Mouse (Mus musculus) heart, embryonic 11.5 days (tissue): ENCODE data around the gene Fam117a. TPM values are rescaled to one million over a fixed set of nuclear protein-coding genes. Genes with fewer than 3 reads are reported as not detected.

Experiments used
- ATAC-seq: fragments of 200-750 bp; cut with Nextera tagmentation; replicated peaks from 2 replicates; pipeline ENCODE4 v1.8.0; 2017; ENCODE audit warnings: moderate library complexity; ENCODE audit not compliant: insufficient number of reproducible peaks, low FRiP score, low TSS enrichment
- H3K27ac ChIP-seq: fragments of 300-500 bp; sonication (generic); 2 replicates; pipeline ENCODE4 v1.5.1; 2014; ENCODE audit warnings: mild to moderate bottlenecking, low read depth, low read length
- H3K27me3 ChIP-seq: fragments of 300-500 bp; sonication (generic); 2 replicates; pipeline ENCODE4 v1.6.1; 2014; ENCODE audit warnings: mild to moderate bottlenecking, low read length, mixed read lengths; ENCODE audit not compliant: control insufficient read depth, insufficient read depth
- H3K36me3 ChIP-seq: fragments of 300-500 bp; sonication (generic); 2 replicates; pipeline ENCODE4 v1.6.1; 2014; ENCODE audit warnings: mild to moderate bottlenecking, low read length, moderate library complexity, mixed read lengths; ENCODE audit not compliant: control insufficient read depth, insufficient read depth
- H3K4me1 ChIP-seq: fragments of 300-500 bp; sonication (generic); 2 replicates; pipeline ENCODE4 v1.6.1; 2014; ENCODE audit warnings: low read length; ENCODE audit not compliant: control insufficient read depth, insufficient read depth
- H3K4me2 ChIP-seq: fragments of 300-500 bp; sonication (generic); 2 replicates; pipeline ENCODE4 v1.6.1; 2014; ENCODE audit warnings: mild to moderate bottlenecking, moderate library complexity
- H3K4me3 ChIP-seq: fragments of 300-500 bp; sonication (generic); 2 replicates; pipeline ENCODE4 v1.5.1; 2014; ENCODE audit warnings: low read depth, low read length
- H3K9ac ChIP-seq: fragments of 300-500 bp; sonication (generic); 2 replicates; pipeline ENCODE4 v1.6.1; 2014; ENCODE audit warnings: mild to moderate bottlenecking, low read depth, low read length, moderate library complexity
- H3K9me3 ChIP-seq: fragments of 300-500 bp; sonication (generic); replicated peaks from 2 replicates; pipeline ENCODE4 v1.6.1; 2016; ENCODE audit warnings: low read length; ENCODE audit not compliant: control insufficient read depth
- WGBS: fragments of 180-500 bp; shearing (Covaris S2); extraction: QIAGEN DNeasy Blood & Tissue Kit; methylation state at CpG from one replicate; pipeline ENCODE4 v1.1.7; 2014; ENCODE audit not compliant: insufficient replicate concordance; 5-methylcytosine and 5-hydroxymethylcytosine counted together
- polyA plus RNA-seq: library from polyadenylated mRNA; unstranded; fragments of >200 nt; fragmentation: Nextera tagmentation; extraction: Ambion mirVana; gene quantifications from 2 replicates; pipeline ENCODE4 v1.2.1, GENCODE M21; 2014

Fam117a gene
- polyA plus RNA-seq, 1 experiment from 2014 or later, result 19.4 TPM

DNA sequence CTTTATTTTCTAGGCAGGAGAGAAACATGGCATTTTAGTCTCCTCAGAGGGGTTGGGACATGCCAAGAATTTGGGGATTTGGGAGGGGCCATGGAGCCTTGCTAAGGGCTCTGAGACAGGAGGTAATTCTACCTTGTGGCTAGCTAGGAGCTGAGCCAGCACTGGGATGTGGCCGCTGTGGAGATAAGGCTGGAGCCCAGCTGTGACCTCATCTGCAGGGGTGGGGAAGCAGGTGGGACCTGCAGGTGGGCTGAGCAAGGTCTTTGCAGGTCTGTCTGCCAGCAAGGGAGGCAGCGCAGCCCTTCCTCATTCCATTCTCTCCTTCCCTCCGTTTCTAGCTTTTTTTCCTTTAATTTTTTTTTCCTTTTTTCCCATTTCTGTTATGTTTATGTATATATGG is 21.4 kb downstream of the Fam117a start:
- no peak for ATAC-seq
- Histone ChIP-seq H3K4me3 (no peak overlapping the region), H3K27me3 (no peaks in the 10 kb centered on the region), H3K27ac (no peak overlapping the region), H3K4me1 (peaks cover 17% of the 10 kb centered on the region), H3K36me3 (no peaks in the 10 kb centered on the region), H3K4me2 (no peak overlapping the region), H3K9me3 (no peaks in the 10 kb centered on the region), H3K9ac (no peak overlapping the region)
- 65% methylated on average over 3 of the region's 3 CpGs for WGBS

DNA sequence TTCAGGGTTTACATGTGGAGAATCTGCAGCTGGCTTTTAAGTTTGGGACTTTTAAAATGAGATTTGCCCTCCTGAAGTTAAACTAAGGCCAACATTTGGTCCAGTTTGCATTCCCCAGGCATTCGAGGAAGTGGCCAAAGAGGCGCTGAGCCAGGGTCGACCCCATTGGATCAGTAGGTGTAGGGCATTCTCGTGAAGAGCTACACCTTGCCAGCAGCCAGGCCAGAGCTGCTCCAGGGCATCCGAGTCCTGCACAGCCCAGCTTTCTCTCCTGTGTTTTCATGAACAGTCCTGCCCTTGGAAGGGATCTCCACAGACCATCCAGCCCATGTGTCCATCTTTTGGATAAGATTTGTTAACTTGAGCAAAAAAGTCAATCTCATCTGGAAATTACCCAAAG is 27.6 kb downstream of the Fam117a start:
- 84% methylated on average over 5 of the region's 5 CpGs for WGBS
- Histone ChIP-seq H3K9me3 (no peaks in the 10 kb centered on the region), H3K27ac (no peak overlapping the region), H3K9ac (no peak overlapping the region), H3K4me3 (no peak overlapping the region), H3K4me1 (peaks cover 7% of the 10 kb centered on the region; the same call in 1 of the 2 replicates), H3K4me2 (no peak overlapping the region), H3K27me3 (no peaks in the 10 kb centered on the region), H3K36me3 (no peaks in the 10 kb centered on the region)
- ATAC-seq, result no peak

DNA sequence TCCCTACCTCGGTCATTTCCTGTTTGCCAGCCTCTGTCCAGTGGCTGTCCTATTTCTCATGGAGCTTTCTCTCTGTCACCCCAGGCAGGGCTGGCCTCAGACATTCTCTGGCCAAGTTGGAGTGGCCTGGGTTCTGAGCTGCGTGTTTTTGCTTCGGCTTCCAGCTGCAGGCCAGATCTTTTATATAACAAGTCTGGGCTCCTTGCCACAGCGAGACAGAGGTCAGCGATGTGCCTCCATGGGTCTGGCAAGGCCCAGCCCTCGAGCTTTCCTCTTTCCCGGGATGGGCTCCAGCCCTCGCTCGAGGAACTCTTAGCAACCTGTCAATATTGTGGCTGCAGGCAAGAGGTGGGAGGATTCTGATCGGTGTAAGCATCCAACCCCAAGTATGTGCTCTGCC is 28.8 kb downstream of the Fam117a start:
- 76% methylated on average over 10 of the region's 10 CpGs for WGBS
- no peak for ATAC-seq
- Histone ChIP-seq H3K4me2 (no peak overlapping the region), H3K4me1 (peaks cover 7% of the 10 kb centered on the region; the same call in 1 of the 2 replicates), H3K9me3 (no peaks in the 10 kb centered on the region), H3K9ac (no peak overlapping the region), H3K27me3 (no peaks in the 10 kb centered on the region), H3K4me3 (no peak overlapping the region), H3K36me3 (0 out of 2 replicates have a peak, but pooled peaks cover 2% of the 10 kb centered on the region), H3K27ac (no peak overlapping the region)

GRCm38 (mm10) chr11:95366280-95366897 is 29.6 kb downstream of the Fam117a start:
- H3K27me3 ChIP-seq, result no peaks in the 10 kb centered on the region
- H3K9ac ChIP-seq, result no peak overlapping the region
- H3K4me3 ChIP-seq, result no peak overlapping the region
- H3K27ac ChIP-seq, result no peak overlapping the region
- no peaks in the 10 kb centered on the region for H3K9me3 ChIP-seq
- 75% methylated on average over 6 of the region's 6 CpGs for WGBS
- H3K4me2 ChIP-seq, result no peak overlapping the region
- 0 out of 2 replicates have a peak, but pooled peaks cover 2% of the 10 kb centered on the region for H3K36me3 ChIP-seq
- ATAC-seq, result no peak
- peaks cover 7% of the 10 kb centered on the region; the same call in 1 of the 2 replicates for H3K4me1 ChIP-seq

GRCm38 (mm10) chr11:95367011-95367735 is 30.4 kb downstream of the Fam117a start:
- Histone ChIP-seq H3K4me1 (peaks cover 7% of the 10 kb centered on the region; the same call in 1 of the 2 replicates), H3K27ac (no peak overlapping the region)
- WGBS, result 78% methylated on average over 8 of the region's 8 CpGs

GRCm38 (mm10) chr11:95368231-95368823 is 31.5 kb downstream of the Fam117a start:
- no peak for ATAC-seq
- Histone ChIP-seq H3K4me1 (peaks cover 7% of the 10 kb centered on the region; the same call in 1 of the 2 replicates), H3K27ac (no peak overlapping the region), H3K27me3 (no peaks in the 10 kb centered on the region), H3K9me3 (no peaks in the 10 kb centered on the region; the same call in 1 of the 2 replicates), H3K4me2 (no peak overlapping the region), H3K36me3 (0 out of 2 replicates have a peak, but pooled peaks cover 2% of the 10 kb centered on the region), H3K4me3 (no peak overlapping the region), H3K9ac (no peak overlapping the region)
- 90% methylated on average over 8 of the region's 8 CpGs for WGBS

More at GRCm38 (mm10) chr11:95367011-95367735, 30.4 kb downstream of the Fam117a start:
- no peaks in the 10 kb centered on the region for H3K27me3 ChIP-seq
- no peak for ATAC-seq
- no peak overlapping the region for H3K4me3 ChIP-seq
- H3K36me3 ChIP-seq, result 0 out of 2 replicates have a peak, but pooled peaks cover 2% of the 10 kb centered on the region
- H3K9ac ChIP-seq, result no peak overlapping the region
- H3K9me3 ChIP-seq, result no peaks in the 10 kb centered on the region
- H3K4me2 ChIP-seq, result no peak overlapping the region

DNA sequence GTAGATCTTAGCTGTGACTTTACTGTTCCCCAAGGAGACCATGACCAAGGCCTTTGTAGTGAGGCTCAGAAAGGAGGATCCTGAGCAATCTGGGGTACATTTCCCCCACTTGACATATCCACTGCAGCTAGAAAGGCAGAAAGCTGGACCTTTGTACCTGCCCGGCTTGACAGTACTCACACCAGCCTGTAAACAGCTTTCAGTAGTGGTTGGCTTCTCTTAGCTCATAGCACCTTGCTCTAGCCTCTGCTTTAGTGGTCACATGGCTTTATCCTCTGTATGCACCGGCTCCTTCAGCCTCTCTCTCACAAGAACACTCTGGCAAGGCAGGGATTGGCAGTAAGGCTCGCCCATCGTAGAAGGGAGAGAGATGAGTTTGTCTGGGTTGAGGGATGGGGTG is 32.1 kb downstream of the Fam117a start:
- no peak overlapping the region for H3K27ac ChIP-seq
- H3K9ac ChIP-seq, result no peak overlapping the region
- WGBS, result 85% methylated on average over 4 of the region's 4 CpGs
- no peaks in the 10 kb centered on the region for H3K27me3 ChIP-seq
- no peaks in the 10 kb centered on the region; the same call in 1 of the 2 replicates for H3K9me3 ChIP-seq
- no peak for ATAC-seq
- no peak overlapping the region for H3K4me3 ChIP-seq
- H3K4me2 ChIP-seq, result no peak overlapping the region
- peaks cover 7% of the 10 kb centered on the region; the same call in 1 of the 2 replicates for H3K4me1 ChIP-seq
- 0 out of 2 replicates have a peak, but pooled peaks cover 2% of the 10 kb centered on the region for H3K36me3 ChIP-seq

DNA sequence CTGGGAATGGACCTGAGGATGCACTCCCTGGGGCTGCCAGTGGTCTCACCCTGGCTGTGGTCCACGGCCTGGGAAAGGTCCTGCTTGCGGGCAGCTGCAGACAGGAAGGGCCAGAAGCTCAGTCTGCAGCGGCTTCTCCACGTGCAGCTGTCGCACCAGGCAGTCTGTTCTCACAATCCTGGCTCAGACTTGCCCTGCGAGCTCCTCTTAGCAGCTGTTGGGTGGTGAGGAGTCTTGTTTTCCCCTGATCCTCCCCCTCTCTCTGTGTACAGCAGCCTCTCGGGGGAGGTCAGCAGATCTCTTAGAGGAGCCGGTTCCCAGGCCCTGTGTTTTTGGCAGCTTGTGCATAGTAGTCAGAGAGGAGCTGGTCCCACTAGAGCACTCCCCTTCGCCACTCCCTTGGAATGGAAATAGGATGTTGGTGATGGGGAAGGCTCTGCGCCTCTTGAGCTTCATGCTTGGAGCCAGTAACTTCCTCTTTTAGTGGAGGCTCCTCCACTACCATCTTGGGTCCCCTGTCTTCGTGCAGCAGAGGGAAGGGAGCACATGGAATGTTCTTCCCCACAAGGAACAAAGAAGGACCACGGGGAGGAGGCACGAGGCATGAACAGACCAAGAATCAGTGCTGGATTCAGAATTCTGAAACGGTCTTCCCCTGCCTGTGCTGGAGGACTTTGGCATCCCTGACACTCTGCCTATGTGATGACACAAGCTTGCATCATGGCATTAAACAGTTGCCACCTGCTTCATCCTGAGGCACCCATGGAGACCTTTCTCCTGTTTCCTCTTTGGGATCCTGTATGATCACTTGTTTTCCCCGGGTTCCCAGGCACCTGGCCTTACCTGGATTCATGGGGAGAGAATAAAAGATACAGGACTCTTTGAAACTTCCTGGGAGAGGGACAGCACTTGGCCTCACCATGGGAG is 33.4 kb downstream of the Fam117a start:
- H3K36me3 ChIP-seq, result peaks cover 5% of the 10 kb centered on the region; the same call in 1 of the 2 replicates

More for the DNA sequence above, 33.4 kb downstream of the Fam117a start:
- H3K9me3 ChIP-seq, result no peaks in the 10 kb centered on the region; the same call in 1 of the 2 replicates
- H3K4me2 ChIP-seq, result no peak overlapping the region
- no peak overlapping the region for H3K4me3 ChIP-seq
- ATAC-seq, result no peak
- 70% methylated on average over 15 of the region's 15 CpGs for WGBS
- H3K27me3 ChIP-seq, result no peaks in the 10 kb centered on the region
- H3K27ac ChIP-seq, result no peak overlapping the region
- H3K4me1 ChIP-seq, result peaks cover 7% of the 10 kb centered on the region; the same call in 1 of the 2 replicates
- H3K9ac ChIP-seq, result no peak overlapping the region
